Mouse (Mus musculus) G1E (cell line): Measurements from ENCODE around the gene Psma5. TPM values are rescaled to one million over a fixed set of nuclear protein-coding genes. Genes with fewer than 3 reads are reported as not detected.

Source experiments
- ATAC-seq: 2 replicates; pipeline ENCODE4 v1.8.0; 2016; ENCODE audit warnings: mild to moderate bottlenecking; ENCODE audit not compliant: insufficient number of reproducible peaks, poor library complexity, low FRiP score, severe bottlenecking; ENCODE audit errors: extremely low read depth
- DNase-seq: peaks from one replicate; pipeline ENCODE4 v3.0.0; 2012; ENCODE audit warnings: low spot score
- H3K27me3 ChIP-seq: 2 replicates; pipeline ENCODE4 v1.6.1; 2012; ENCODE audit warnings: mild to moderate bottlenecking, low read length, inconsistent platforms; ENCODE audit not compliant: insufficient read depth
- H3K36me3 ChIP-seq: replicated peaks from 2 replicates; pipeline ENCODE3; 2012; ENCODE audit warnings: mild to moderate bottlenecking, inconsistent platforms
- H3K4me1 ChIP-seq: 2 replicates; pipeline ENCODE4 v1.6.1; 2012; ENCODE audit warnings: low read depth, low read length, inconsistent platforms, mixed read lengths; ENCODE audit not compliant: insufficient read depth
- H3K4me3 ChIP-seq: 2 replicates; pipeline ENCODE4 v1.5.1; 2012; ENCODE audit warnings: low read depth, mild to moderate bottlenecking, inconsistent platforms, low read length, moderate library complexity, mixed read lengths
- H3K9me3 ChIP-seq: replicated peaks from 2 replicates; pipeline ENCODE4 v1.6.1; 2012; ENCODE audit warnings: inconsistent platforms
- CTCF ChIP-seq: IDR thresholded peaks from 2 replicates; pipeline ENCODE4 v1.5.1; 2012; ENCODE audit warnings: low read depth, low read length, inconsistent platforms, mixed read lengths
- GATA1 ChIP-seq: IDR thresholded peaks from 2 replicates; pipeline ENCODE4 v1.6.1; 2012; ENCODE audit warnings: borderline replicate concordance, low read length, inconsistent platforms, mixed read lengths
- GATA2 ChIP-seq: IDR thresholded peaks from 2 replicates; pipeline ENCODE4 v1.6.1; 2012; ENCODE audit warnings: low read depth, low read length, inconsistent platforms, borderline replicate concordance
- POLR2AphosphoS5 ChIP-seq: IDR thresholded peaks from 2 replicates; pipeline ENCODE4 v1.6.1; 2012; ENCODE audit warnings: low read depth, low read length, inconsistent platforms; ENCODE audit not compliant: insufficient replicate concordance
- TAL1 ChIP-seq: conservative IDR thresholded peaks from 2 replicates; pipeline ENCODE4 v1.6.1; 2012; ENCODE audit warnings: low read depth, low read length, inconsistent platforms, mixed read lengths
- polyA plus RNA-seq: library from polyadenylated mRNA; stranded (reverse); fragments of >175 nt; gene quantifications from 2 replicates; pipeline ENCODE4 v1.2.3, GENCODE M21; 2012
- total RNA-seq, 2 experiments: library from RNA; stranded (forward) in 1 of 2; stranded (reverse) in 1 of 2; fragments of 200-1000 nt in 1 of 2; fragments of >200 nt in 1 of 2; fragmentation: Nextera tagmentation in 1 of 2; gene quantifications; 2 replicates each; pipeline ENCODE4 v1.2.3; 2014 to 2017

Psma5 gene
- total and polyA plus RNA-seq, 3 experiments: 4.9 to 331 (median 57.5) TPM

GRCm38 (mm10) chr3:108324837-108325236 is 68.1 kb downstream of the Psma5 start:
- TF ChIP-seq TAL1 (no peak), POLR2AphosphoS5 (no peak), CTCF (no peak), GATA1 (no peak), GATA2 (no peak)
- ATAC-seq (no peak), DNase-seq (no peak)
- no peaks in the 10 kb centered on the region for H3K4me1 ChIP-seq
- no peak overlapping the region for H3K4me3 ChIP-seq
- H3K27me3 ChIP-seq: no peaks in the 10 kb centered on the region; the same call in 1 of the 2 replicates
- H3K36me3 ChIP-seq: no peaks in the 10 kb centered on the region
- H3K9me3 ChIP-seq: no peaks in the 10 kb centered on the region

- no peak overlapping the region for H3K4me3 ChIP-seq
- H3K27me3 ChIP-seq: no peaks in the 10 kb centered on the region; the same call in 1 of the 2 replicates
- no peak for DNase-seq
- H3K9me3 ChIP-seq: no peaks in the 10 kb centered on the region
- no peaks in the 10 kb centered on the region for H3K36me3 ChIP-seq
- no peak for ATAC-seq
- H3K4me1 ChIP-seq: no peaks in the 10 kb centered on the region
- TF ChIP-seq GATA2: no peak
- no peak for TF ChIP-seq POLR2AphosphoS5
- no peak for TF ChIP-seq TAL1
- TF ChIP-seq GATA1: no peak
- TF ChIP-seq CTCF: no peak
These were observed 68.8 kb downstream of the Psma5 start for GRCm38 (mm10) chr3:108325521-108325920.

- Histone ChIP-seq H3K4me1 (no peaks in the 10 kb centered on the region), H3K36me3 (no peaks in the 10 kb centered on the region)
- no peak for ATAC-seq
These were observed 70.5 kb downstream of the Psma5 start for GRCm38 (mm10) chr3:108327275-108327674.

GRCm38 (mm10) chr3:108327916-108328315 is 71.2 kb downstream of the Psma5 start:
- no peak for TF ChIP-seq GATA2
- no peak for TF ChIP-seq CTCF
- TF ChIP-seq POLR2AphosphoS5: no peak
- no peak for TF ChIP-seq GATA1
- TF ChIP-seq TAL1: no peak
- no peak for ATAC-seq

More at GRCm38 (mm10) chr3:108327275-108327674, 70.5 kb downstream of the Psma5 start:
- Histone ChIP-seq H3K27me3 (peaks cover 2% of the 10 kb centered on the region; the same call in 1 of the 2 replicates), H3K9me3 (no peaks in the 10 kb centered on the region), H3K4me3 (no peak overlapping the region)
- TF ChIP-seq TAL1: no peak
- no peak for TF ChIP-seq GATA1
- TF ChIP-seq GATA2: no peak
- TF ChIP-seq CTCF: no peak
- no peak for TF ChIP-seq POLR2AphosphoS5
- no peak for DNase-seq

GRCm38 (mm10) chr3:108328441-108328841 is 71.7 kb downstream of the Psma5 start:
- Histone ChIP-seq H3K4me3 (no peak overlapping the region), H3K9me3 (no peaks in the 10 kb centered on the region), H3K36me3 (no peaks in the 10 kb centered on the region), H3K27me3 (peaks cover 2% of the 10 kb centered on the region; the same call in 1 of the 2 replicates), H3K4me1 (no peaks in the 10 kb centered on the region)
- ATAC-seq (no peak), DNase-seq (no peak)
- TF ChIP-seq GATA2 (no peak), CTCF (no peak), GATA1 (no peak), POLR2AphosphoS5 (no peak), TAL1 (no peak)

More at GRCm38 (mm10) chr3:108327916-108328315, 71.2 kb downstream of the Psma5 start:
- H3K36me3 ChIP-seq: no peaks in the 10 kb centered on the region
- H3K9me3 ChIP-seq: no peaks in the 10 kb centered on the region
- H3K27me3 ChIP-seq: peaks cover 2% of the 10 kb centered on the region; the same call in 1 of the 2 replicates
- H3K4me3 ChIP-seq: no peak overlapping the region
- no peaks in the 10 kb centered on the region for H3K4me1 ChIP-seq
- DNase-seq: no peak

Other genes starting within 250 kb of the Psma5 start
- not detected in 2 replicates for gene Gstm1, start 239.0 kb upstream of the Psma5 start, total RNA-seq (2014; fragmentation: Nextera tagmentation)
- 0.12 TPM in 1 of 2 replicates, not detected in the other for gene Gstm1, start 239.0 kb upstream of the Psma5 start, total RNA-seq (2017)
- 0.53 and 0.63 TPM in 2 replicates for gene Gstm1, start 239.0 kb upstream of the Psma5 start, polyA plus RNA-seq
- gene Gstm4, start 212.0 kb upstream of the Psma5 start, total RNA-seq (2014; fragmentation: Nextera tagmentation): not detected in 2 replicates
- gene Gstm4, start 212.0 kb upstream of the Psma5 start, total RNA-seq (2017): not detected in 2 replicates
- not detected in 2 replicates for gene Gstm4, start 212.0 kb upstream of the Psma5 start, polyA plus RNA-seq
- gene Ampd2, start 170.3 kb upstream of the Psma5 start, total RNA-seq (2014; fragmentation: Nextera tagmentation): 169 and 188 TPM in 2 replicates
- gene Ampd2, start 170.3 kb upstream of the Psma5 start, total RNA-seq (2017): 81.6 and 85.9 TPM in 2 replicates
- gene Ampd2, start 170.3 kb upstream of the Psma5 start, polyA plus RNA-seq: 380 and 438 TPM in 2 replicates
- gene Gnat2, start 164.1 kb upstream of the Psma5 start, total RNA-seq (2014; fragmentation: Nextera tagmentation): 9.0 and 10.2 TPM in 2 replicates
- 2.0 and 4.5 TPM in 2 replicates for gene Gnat2, start 164.1 kb upstream of the Psma5 start, total RNA-seq (2017)
- 0.85 and 2.4 TPM in 2 replicates for gene Gnat2, start 164.1 kb upstream of the Psma5 start, polyA plus RNA-seq
- 254 and 274 TPM in 2 replicates for gene Gnai3, start 110.8 kb upstream of the Psma5 start, total RNA-seq (2014; fragmentation: Nextera tagmentation)
- 413 and 481 TPM in 2 replicates for gene Gnai3, start 110.8 kb upstream of the Psma5 start, total RNA-seq (2017)
- 36.8 and 37.9 TPM in 2 replicates for gene Gnai3, start 110.8 kb upstream of the Psma5 start, polyA plus RNA-seq
- not detected in 2 replicates for gene Gpr61, start 102.0 kb upstream of the Psma5 start, total RNA-seq (2014; fragmentation: Nextera tagmentation)
- under 0.01 and 0.11 TPM in 2 replicates for gene Gpr61, start 102.0 kb upstream of the Psma5 start, total RNA-seq (2017)
- gene Gpr61, start 102.0 kb upstream of the Psma5 start, polyA plus RNA-seq: not detected in 2 replicates
- 0.29 and 0.98 TPM in 2 replicates for gene Amigo1, start 70.6 kb upstream of the Psma5 start, total RNA-seq (2014; fragmentation: Nextera tagmentation)
- 0.66 and 0.99 TPM in 2 replicates for gene Amigo1, start 70.6 kb upstream of the Psma5 start, total RNA-seq (2017)
- 0.46 and 0.51 TPM in 2 replicates for gene Amigo1, start 70.6 kb upstream of the Psma5 start, polyA plus RNA-seq
- 2.9 and 3.9 TPM in 2 replicates for gene Cyb561d1, start 55.7 kb upstream of the Psma5 start, total RNA-seq (2014; fragmentation: Nextera tagmentation)
- 6.3 and 6.6 TPM in 2 replicates for gene Cyb561d1, start 55.7 kb upstream of the Psma5 start, total RNA-seq (2017)
- 2.9 and 3.4 TPM in 2 replicates for gene Cyb561d1, start 55.7 kb upstream of the Psma5 start, polyA plus RNA-seq
- 8.0 and 8.6 TPM in 2 replicates for gene Atxn7l2, start 46.0 kb upstream of the Psma5 start, total RNA-seq (2014; fragmentation: Nextera tagmentation)
- 2.1 and 2.7 TPM in 2 replicates for gene Atxn7l2, start 46.0 kb upstream of the Psma5 start, total RNA-seq (2017)
- gene Atxn7l2, start 46.0 kb upstream of the Psma5 start, polyA plus RNA-seq: 17.0 and 19.7 TPM in 2 replicates
- gene Sypl2, start 30.3 kb upstream of the Psma5 start, total RNA-seq (2014; fragmentation: Nextera tagmentation): not detected in 2 replicates
- 0.06 and 0.11 TPM in 2 replicates for gene Sypl2, start 30.3 kb upstream of the Psma5 start, total RNA-seq (2017)
- not detected in 2 replicates for gene Sypl2, start 30.3 kb upstream of the Psma5 start, polyA plus RNA-seq
- 4.1 and 5.2 TPM in 2 replicates for gene Sort1, start 27.2 kb downstream of the Psma5 start, total RNA-seq (2014; fragmentation: Nextera tagmentation)
- gene Sort1, start 27.2 kb downstream of the Psma5 start, total RNA-seq (2017): 2.3 TPM in 2 replicates
- 1.1 and 1.3 TPM in 2 replicates for gene Sort1, start 27.2 kb downstream of the Psma5 start, polyA plus RNA-seq
- not detected in 2 replicates for gene Mybphl, start 108.0 kb downstream of the Psma5 start, total RNA-seq (2014; fragmentation: Nextera tagmentation)
- not detected in 2 replicates for gene Mybphl, start 108.0 kb downstream of the Psma5 start, total RNA-seq (2017)
- not detected in 2 replicates for gene Mybphl, start 108.0 kb downstream of the Psma5 start, polyA plus RNA-seq
- gene Psrc1, start 126.9 kb downstream of the Psma5 start, total RNA-seq (2014; fragmentation: Nextera tagmentation): 129 and 172 TPM in 2 replicates
- 33.7 and 36.9 TPM in 2 replicates for gene Psrc1, start 126.9 kb downstream of the Psma5 start, total RNA-seq (2017)
- gene Psrc1, start 126.9 kb downstream of the Psma5 start, polyA plus RNA-seq: 122 and 125 TPM in 2 replicates
- gene Celsr2, start 158.6 kb downstream of the Psma5 start, total RNA-seq (2014; fragmentation: Nextera tagmentation): not detected in 2 replicates
- 0.23 and 0.38 TPM in 2 replicates for gene Celsr2, start 158.6 kb downstream of the Psma5 start, total RNA-seq (2017)
- 0.03 TPM in 1 of 2 replicates, not detected in the other for gene Celsr2, start 158.6 kb downstream of the Psma5 start, polyA plus RNA-seq
- 138 and 143 TPM in 2 replicates for gene Sars, start 188.3 kb downstream of the Psma5 start, total RNA-seq (2014; fragmentation: Nextera tagmentation)
- gene Sars, start 188.3 kb downstream of the Psma5 start, total RNA-seq (2017): 341 and 480 TPM in 2 replicates
- 170 and 206 TPM in 2 replicates for gene Sars, start 188.3 kb downstream of the Psma5 start, polyA plus RNA-seq